Mouse (Mus musculus) kidney, embryonic 16.5 days (tissue): ENCODE data around the gene Tars. TPM values are rescaled to one million over a fixed set of nuclear protein-coding genes. Genes with fewer than 3 reads are reported as not detected.

Experiments used
- ATAC-seq: fragments of 200-750 bp; cut with Nextera tagmentation; 2 replicates; pipeline ENCODE4 v1.8.0; 2017; ENCODE audit warnings: moderate TSS enrichment; ENCODE audit not compliant: low FRiP score, low TSS enrichment
- H3K27ac ChIP-seq: fragments of 300-500 bp; sonication (generic); 2 replicates; pipeline ENCODE4 v1.5.1; 2014; ENCODE audit warnings: low read length
- H3K27me3 ChIP-seq: fragments of 300-500 bp; sonication (generic); 2 replicates; pipeline ENCODE4 v1.6.1; 2014; ENCODE audit warnings: low read length, control low read depth, mixed read lengths; ENCODE audit not compliant: insufficient read depth
- H3K36me3 ChIP-seq: fragments of 300-500 bp; sonication (generic); 2 replicates; pipeline ENCODE4 v1.6.1; 2014; ENCODE audit warnings: low read length, control low read depth, mixed read lengths; ENCODE audit not compliant: insufficient read depth
- H3K4me1 ChIP-seq: fragments of 300-500 bp; sonication (generic); 2 replicates; pipeline ENCODE4 v1.6.1; 2014; ENCODE audit warnings: low read length, control low read depth, mixed read lengths; ENCODE audit not compliant: insufficient read depth
- H3K4me2 ChIP-seq: fragments of 300-500 bp; sonication (generic); replicated peaks from 2 replicates; pipeline ENCODE4 v1.6.1; 2014; ENCODE audit warnings: low read depth, low read length
- H3K4me3 ChIP-seq: fragments of 300-500 bp; sonication (generic); 2 replicates; pipeline ENCODE4 v1.5.1; 2014; ENCODE audit warnings: mild to moderate bottlenecking, low read length
- H3K9ac ChIP-seq: fragments of 300-500 bp; sonication (generic); replicated peaks from 2 replicates; pipeline ENCODE4 v1.6.1; 2014; ENCODE audit warnings: low read length
- H3K9me3 ChIP-seq: fragments of 300-500 bp; sonication (generic); 2 replicates; pipeline ENCODE4 v1.6.1; 2016; ENCODE audit warnings: low read length, control low read depth
- WGBS: fragments of 180-500 bp; shearing (Covaris S2); extraction: QIAGEN DNeasy Blood & Tissue Kit; methylation state at CpG from one replicate; pipeline ENCODE4 v1.1.7; 2014; 5-methylcytosine and 5-hydroxymethylcytosine counted together
- polyA plus RNA-seq: library from polyadenylated mRNA; unstranded; fragments of >200 nt; fragmentation: Nextera tagmentation; extraction: Ambion mirVana; gene quantifications from 2 replicates; pipeline ENCODE4 v1.2.1, GENCODE M21; 2015

Tars gene
- polyA plus RNA-seq, 1 experiment from 2014 or later, result 66.9 TPM

DNA sequence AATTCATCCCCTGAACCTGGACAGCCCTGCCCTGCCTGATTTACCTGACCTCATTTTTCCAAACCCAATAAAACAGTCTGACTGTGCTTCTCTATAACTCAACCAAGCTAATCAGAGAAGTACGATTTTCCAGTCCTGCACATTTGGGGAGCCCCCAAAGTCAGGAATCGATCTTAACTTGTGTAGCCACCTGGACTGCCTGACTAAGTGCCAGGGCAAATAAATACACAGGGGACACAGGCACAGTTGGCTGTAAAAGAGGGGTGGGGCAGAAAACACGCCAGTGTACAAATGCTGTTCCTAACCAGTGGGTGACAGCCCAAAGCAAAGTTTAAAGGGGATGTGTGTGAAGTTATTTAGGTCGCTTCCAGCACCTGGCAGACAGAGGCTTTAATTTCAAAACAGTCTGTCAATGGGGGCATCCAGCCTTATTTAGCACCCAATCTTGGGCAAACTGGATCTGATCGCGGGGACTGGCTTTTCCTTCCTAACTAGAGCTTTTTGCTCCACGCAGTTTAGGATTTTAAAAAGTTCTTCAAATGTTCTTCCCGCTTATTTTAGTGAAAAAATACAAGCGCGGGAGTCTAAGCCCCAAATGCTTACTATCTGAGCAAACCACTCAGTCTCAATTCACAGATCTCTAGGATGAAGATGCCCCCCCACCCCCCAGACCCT lies 652 bp downstream of the Tars start:
- Histone ChIP-seq H3K4me1 (peaks cover 7% of the 10 kb centered on the region), H3K9me3 (no peaks in the 10 kb centered on the region), H3K27me3 (no peaks in the 10 kb centered on the region), H3K4me2 (peak overlapping the region; percentile 92), H3K27ac (no peak overlapping the region), H3K36me3 (peaks cover 17% of the 10 kb centered on the region; the same call in 1 of the 2 replicates), H3K4me3 (peak overlapping the region; percentile 91), H3K9ac (peak overlapping the region; percentile 88)
- 4% methylated on average over 10 of the region's 10 CpGs for WGBS
- no peak for ATAC-seq

DNA sequence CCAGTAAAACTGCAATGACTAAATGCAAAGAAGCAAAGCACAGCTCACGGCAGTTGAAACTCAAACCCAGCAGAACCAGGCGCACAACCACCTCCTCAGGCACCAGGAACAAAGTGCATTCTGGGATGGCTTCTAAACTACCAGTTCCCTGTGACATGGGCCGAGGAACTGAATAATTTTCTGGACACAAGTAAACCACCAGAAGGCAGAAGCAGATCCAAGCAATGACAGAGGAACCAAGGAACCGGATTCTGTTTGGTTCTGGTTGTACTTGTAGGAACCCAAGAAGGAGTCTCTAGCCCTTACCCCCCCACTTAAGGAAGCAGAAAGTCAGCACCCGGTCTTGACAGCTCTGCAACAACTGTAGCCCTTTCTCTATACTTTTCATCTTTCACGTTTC lies 3.0 kb downstream of the Tars start:
- Histone ChIP-seq H3K9me3 (no peaks in the 10 kb centered on the region), H3K4me3 (no peak overlapping the region), H3K36me3 (peaks cover 40% of the 10 kb centered on the region), H3K4me2 (no peak overlapping the region), H3K9ac (no peak overlapping the region), H3K27me3 (no peaks in the 10 kb centered on the region), H3K27ac (no peak overlapping the region), H3K4me1 (peaks cover 7% of the 10 kb centered on the region)
- ATAC-seq, result no peak
- 83% methylated on average over 6 of the region's 6 CpGs for WGBS

DNA sequence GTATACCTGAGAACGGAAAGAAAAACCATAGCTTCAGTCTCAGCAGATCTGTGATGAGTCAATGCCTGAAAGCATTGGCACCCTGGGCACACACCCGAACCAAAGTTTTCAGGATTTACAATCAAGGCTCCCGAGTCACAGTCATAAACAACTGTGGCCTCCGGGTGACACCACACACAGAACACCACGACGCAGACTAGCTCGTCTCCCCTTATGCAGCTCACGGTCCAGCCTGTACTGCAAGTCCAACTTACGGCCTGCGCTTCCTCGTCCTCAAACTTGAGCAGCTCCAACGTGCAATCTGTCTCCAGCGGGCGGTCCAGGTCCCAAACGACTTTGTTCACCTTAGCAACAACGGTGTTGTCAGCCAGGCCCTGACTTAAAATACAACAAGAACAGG lies 6.6 kb downstream of the Tars start:
- no peaks in the 10 kb centered on the region for H3K4me1 ChIP-seq

DNA sequence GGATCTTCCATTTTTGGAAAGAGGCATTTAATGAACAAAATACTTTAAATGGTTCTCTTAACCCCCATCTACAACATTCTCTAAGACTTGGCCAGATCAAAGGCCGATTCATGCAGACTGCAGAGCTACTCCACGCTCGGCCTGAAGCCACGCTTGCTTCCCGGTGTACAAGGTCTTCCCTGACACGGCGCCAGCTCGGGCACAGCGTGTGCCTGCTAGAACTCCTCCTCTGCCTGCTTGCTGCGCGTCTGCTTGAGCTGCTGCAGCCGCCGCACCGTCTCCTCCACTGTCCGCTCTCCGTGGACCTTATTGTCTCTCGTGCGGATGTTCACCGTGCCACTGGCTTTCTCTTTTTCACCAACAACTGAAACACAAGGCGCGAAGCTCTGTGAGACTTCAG lies 15.7 kb downstream of the Tars start:
- ATAC-seq, result no peak
- H3K36me3 ChIP-seq, result peaks cover 54% of the 10 kb centered on the region
- H3K27me3 ChIP-seq, result no peaks in the 10 kb centered on the region

More for the DNA sequence above, 6.6 kb downstream of the Tars start:
- Histone ChIP-seq H3K9ac (no peak overlapping the region), H3K9me3 (no peaks in the 10 kb centered on the region), H3K36me3 (peaks cover 73% of the 10 kb centered on the region), H3K27me3 (no peaks in the 10 kb centered on the region), H3K4me2 (no peak overlapping the region), H3K4me3 (no peak overlapping the region), H3K27ac (no peak overlapping the region)
- 92% methylated on average over 16 of the region's 16 CpGs for WGBS
- ATAC-seq, result no peak

DNA sequence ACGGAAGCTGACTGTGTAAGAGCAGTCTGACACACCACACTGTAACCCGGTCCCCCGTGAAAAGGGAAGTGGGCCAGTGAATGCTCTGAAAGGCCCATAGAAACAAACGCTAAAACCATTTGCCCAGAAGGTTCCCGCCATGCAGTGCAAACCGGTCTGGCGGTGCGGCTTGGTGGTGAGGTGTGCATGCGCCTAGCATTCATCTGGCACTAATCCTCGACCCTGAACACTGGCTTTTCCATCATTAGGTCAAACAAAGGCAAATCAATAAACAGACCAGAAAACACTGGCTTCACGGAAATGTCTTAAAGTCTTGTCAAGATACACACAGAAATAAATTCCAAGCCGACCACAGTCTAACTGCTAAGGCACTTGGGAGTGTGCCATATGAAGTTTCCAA lies 16.9 kb downstream of the Tars start:
- Histone ChIP-seq H3K27me3 (no peaks in the 10 kb centered on the region), H3K4me3 (no peak overlapping the region), H3K4me1 (no peaks in the 10 kb centered on the region), H3K9me3 (no peaks in the 10 kb centered on the region), H3K27ac (no peak overlapping the region), H3K9ac (no peak overlapping the region), H3K4me2 (no peak overlapping the region), H3K36me3 (peaks cover 44% of the 10 kb centered on the region)
- ATAC-seq, result no peak
- 90% methylated on average over 12 of the region's 12 CpGs for WGBS

More for the DNA sequence above, 15.7 kb downstream of the Tars start:
- Histone ChIP-seq H3K9ac (no peak overlapping the region), H3K4me3 (no peak overlapping the region), H3K4me1 (no peaks in the 10 kb centered on the region), H3K27ac (no peak overlapping the region), H3K4me2 (no peak overlapping the region), H3K9me3 (no peaks in the 10 kb centered on the region)
- 94% methylated on average over 21 of the region's 21 CpGs for WGBS

DNA sequence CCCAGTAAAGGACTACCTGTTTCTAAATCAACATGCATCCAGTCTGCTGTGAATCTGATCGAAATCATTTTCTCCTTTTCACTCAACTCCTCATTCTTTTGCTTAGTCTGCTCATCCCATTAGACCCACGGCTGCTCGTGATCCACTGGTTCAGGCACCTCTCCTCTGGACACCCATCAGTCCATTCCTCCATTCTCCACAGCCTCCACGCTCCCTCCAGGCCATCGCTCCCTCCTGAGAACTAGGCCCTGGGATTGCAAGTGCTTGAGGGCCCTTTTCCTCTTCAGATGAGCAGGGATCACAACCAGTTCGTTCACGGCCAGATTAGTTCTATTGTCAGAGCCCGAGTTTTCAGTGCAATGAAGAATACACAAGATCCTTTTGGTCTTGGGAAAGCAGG lies 18.8 kb downstream of the Tars start:
- Histone ChIP-seq H3K4me3 (no peak overlapping the region), H3K27me3 (no peaks in the 10 kb centered on the region), H3K4me2 (no peak overlapping the region), H3K9ac (no peak overlapping the region), H3K4me1 (no peaks in the 10 kb centered on the region), H3K36me3 (peaks cover 26% of the 10 kb centered on the region), H3K9me3 (no peaks in the 10 kb centered on the region), H3K27ac (no peak overlapping the region)
- WGBS, result 84% methylated on average over 8 of the region's 8 CpGs
- no peak for ATAC-seq

DNA sequence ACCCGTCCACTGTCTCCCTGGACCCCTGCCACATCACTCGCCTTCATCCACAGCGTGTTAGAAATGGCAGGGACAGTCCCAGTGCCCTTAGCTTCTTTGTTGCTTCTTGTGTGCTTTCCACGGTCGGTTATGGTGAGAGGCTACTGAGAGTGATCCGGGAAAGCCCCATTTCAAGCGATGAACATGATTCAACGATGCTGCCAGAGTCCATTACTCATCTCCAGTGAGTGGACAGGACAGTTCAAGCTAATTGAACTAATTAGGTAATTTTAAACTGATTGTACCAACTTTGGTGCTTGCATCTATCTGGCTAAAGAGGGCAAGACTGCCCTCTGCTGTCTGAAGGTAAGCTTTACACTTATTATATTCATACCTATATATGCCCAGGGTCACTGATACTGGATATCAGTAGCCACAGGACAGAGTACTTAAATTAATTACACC lies 19.4 kb downstream of the Tars start:
- Histone ChIP-seq H3K9ac (no peak overlapping the region), H3K36me3 (peaks cover 21% of the 10 kb centered on the region), H3K4me1 (no peaks in the 10 kb centered on the region), H3K4me3 (no peak overlapping the region), H3K9me3 (no peaks in the 10 kb centered on the region), H3K27me3 (no peaks in the 10 kb centered on the region), H3K4me2 (no peak overlapping the region), H3K27ac (no peak overlapping the region)
- WGBS, result 41% methylated on average over 8 of the region's 8 CpGs
- peak; percentile 65; the same call in 1 of the 2 replicates for ATAC-seq

DNA sequence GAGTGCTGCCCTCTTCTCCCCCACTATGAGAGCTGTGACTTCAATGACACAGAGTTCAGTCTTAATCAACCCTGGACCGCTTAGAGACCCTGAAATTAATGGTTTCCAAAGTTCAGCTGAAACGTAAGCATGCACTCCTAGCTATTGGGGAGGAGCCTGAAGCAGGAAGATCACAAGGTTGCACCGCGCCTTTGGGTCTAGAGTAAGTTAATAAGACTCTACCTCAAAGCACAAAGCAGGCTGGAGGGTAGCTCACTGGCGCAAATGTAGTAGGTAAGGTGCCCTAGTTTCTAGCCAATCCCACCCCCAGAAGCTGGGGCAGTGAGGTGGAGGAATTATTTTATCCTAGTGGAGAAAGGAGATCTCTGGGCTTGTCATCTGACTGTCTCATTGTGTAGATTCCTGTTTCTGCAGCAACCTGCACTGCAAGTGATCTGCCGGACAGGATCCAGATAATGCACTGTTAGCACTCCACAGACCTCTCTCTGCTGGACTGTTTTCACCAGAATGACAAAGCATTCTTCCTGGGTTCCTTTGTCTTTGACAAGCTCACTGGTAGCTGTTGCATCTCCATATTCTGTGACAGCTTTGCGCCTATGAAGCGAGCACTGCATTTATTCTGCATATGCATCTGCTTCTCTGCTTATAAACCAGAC lies 19.9 kb downstream of the Tars start:
- ATAC-seq, result no peak
- 78% methylated on average over 8 of the region's 8 CpGs for WGBS

DNA sequence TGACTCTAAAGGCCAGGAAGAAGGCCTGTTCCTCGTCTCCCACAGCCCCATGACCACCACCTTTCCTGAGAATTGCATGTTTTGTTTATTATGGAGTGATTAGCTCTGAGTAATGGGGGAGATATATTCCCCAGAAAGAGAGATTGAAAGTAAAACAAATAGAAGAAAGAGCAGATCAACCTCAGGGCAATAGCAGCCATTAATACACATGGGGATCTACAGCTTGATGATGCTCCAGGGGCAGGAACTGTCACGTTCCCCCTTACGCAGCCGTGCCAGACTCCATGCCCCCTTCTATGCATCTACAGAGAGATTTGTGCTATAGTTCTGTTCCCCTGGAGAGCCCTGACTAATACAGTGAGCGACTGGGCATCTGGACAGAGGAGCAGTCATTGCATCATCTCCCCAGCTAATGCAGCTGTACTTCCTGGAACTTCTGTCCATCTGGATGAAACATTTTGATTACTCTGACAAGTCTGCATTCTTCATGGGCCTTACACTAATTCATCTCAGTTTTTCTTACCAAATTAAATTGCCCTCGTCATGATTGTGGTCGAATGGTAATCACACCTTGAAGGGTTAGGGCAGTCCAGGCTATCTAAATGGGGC lies 28.9 kb downstream of the Tars start:
- no peak overlapping the region for H3K4me3 ChIP-seq
- no peaks in the 10 kb centered on the region for H3K4me1 ChIP-seq
- no peak overlapping the region for H3K9ac ChIP-seq
- ATAC-seq, result no peak
- H3K9me3 ChIP-seq, result no peaks in the 10 kb centered on the region
- no peak overlapping the region for H3K27ac ChIP-seq
- no peak overlapping the region for H3K4me2 ChIP-seq
- WGBS, result 80% methylated on average over 7 of the region's 7 CpGs
- H3K27me3 ChIP-seq, result no peaks in the 10 kb centered on the region
- H3K36me3 ChIP-seq, result no peaks in the 10 kb centered on the region

More for the DNA sequence above, 19.9 kb downstream of the Tars start:
- peaks cover 15% of the 10 kb centered on the region for H3K36me3 ChIP-seq
- H3K27me3 ChIP-seq, result no peaks in the 10 kb centered on the region
- no peak overlapping the region for H3K9ac ChIP-seq
- no peaks in the 10 kb centered on the region for H3K9me3 ChIP-seq
- no peak overlapping the region for H3K4me3 ChIP-seq
- no peak overlapping the region for H3K27ac ChIP-seq
- no peak overlapping the region for H3K4me2 ChIP-seq
- H3K4me1 ChIP-seq, result no peaks in the 10 kb centered on the region

DNA sequence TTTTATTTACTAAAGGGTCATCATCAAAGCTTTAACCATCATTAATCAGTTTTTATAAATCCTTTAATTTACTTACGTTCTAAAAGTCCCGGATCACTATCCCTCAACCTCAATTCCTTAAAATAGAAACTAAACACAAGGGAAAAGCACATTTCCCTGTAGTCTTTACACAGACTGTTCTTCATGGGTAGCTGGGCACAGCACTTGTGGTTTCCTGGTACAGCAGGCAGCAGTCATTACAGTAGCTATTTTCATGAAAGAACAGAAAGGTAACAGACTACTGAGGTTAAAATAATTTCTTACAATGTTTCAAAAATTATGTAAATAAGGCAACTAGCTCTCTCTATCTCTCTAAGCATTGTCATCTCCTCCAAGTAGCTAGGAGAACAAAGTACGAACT lies 29.9 kb downstream of the Tars start:
- WGBS, result 85% methylated on average over 3 of the region's 3 CpGs
- ATAC-seq, result no peak

More for the DNA sequence above, 29.9 kb downstream of the Tars start:
- no peak overlapping the region for H3K4me3 ChIP-seq
- no peaks in the 10 kb centered on the region for H3K4me1 ChIP-seq
- H3K9ac ChIP-seq, result no peak overlapping the region
- H3K36me3 ChIP-seq, result no peaks in the 10 kb centered on the region
- no peak overlapping the region for H3K27ac ChIP-seq
- H3K4me2 ChIP-seq, result no peak overlapping the region
- H3K27me3 ChIP-seq, result no peaks in the 10 kb centered on the region
- no peaks in the 10 kb centered on the region for H3K9me3 ChIP-seq
